Mouse (Mus musculus): ENCODE results near the gene Gja1. TPM values are rescaled to one million over a fixed set of nuclear protein-coding genes. Genes with fewer than 3 reads are reported as not detected.
A peak's percentile ranks its signal among the peaks of the same experiment; 100 is the strongest.

Gja1 gene
- total RNA-seq, 2 experiments from 2014 or later: 368 to 724 TPM

DNA sequence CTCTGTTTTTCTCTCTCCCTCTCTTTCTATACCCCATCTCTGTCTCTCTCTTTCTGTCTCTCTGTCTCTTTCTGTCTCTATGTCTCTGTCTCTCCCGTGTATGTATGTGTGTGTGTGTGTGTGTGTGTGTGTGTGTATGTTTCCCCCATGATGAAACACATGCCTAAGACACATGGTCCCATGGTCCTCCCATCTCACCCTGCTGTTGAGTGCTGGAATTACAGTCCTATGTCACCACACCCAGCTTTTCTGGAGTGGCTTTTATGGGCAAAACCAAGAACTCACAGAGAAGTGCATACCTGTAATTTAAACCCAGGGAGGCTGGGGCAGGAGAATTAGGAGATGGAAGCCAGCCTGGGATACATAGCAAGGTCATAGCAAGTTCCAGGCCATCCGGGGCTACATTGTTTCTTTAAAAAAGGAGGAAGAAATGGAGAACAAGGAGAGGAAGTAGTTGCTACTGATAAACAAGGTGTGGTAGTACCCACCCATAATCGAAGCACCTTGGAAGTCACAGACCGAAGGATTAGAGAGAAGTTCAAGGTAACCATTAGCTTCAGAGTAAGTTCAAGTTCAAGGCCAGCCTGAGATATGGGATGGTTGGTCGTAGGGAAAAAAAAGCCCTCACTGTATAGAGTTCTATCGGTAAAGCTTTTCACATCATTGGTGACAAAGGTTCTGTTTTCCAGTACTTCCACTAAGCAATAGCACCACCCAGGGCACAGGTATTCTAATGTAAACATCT, 29.4 kb downstream of the Gja1 start:
- no peak for DNase-seq
- intact Hi-C loops (cut with DNase I): no loop called here

DNA sequence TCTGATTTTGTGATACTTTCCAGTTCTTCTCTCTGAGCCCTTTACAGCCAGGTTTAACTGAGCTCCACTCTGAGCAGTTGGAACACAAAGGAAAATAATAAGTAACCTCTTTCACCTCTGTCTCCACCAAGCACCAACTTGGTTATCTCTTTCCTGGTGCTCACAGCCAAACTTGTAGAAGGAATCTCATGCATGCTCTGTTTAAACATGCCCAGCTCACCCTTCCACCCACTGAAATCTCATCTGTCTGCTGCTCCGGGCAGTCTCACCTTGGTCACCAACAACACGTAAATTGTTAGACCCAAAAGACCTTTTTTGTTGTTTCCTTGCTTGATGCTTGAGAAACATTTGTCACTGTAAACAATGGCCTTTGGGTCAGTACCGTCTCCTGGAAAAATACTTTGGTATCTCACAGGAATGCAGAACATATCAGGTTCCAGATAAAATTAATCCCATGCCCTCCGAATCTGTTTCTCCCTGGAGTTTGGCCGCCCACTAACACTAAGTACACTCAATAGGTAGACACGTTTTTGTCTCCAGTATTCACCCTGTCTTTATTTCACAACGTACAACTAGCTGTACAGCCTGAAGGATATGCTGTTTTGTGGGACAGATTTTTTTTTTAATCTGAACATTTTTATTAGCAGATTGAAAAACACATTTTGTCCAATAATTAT, 38.9 kb downstream of the Gja1 start:
- intact Hi-C loops (cut with DNase I): no loop called here
- peak; percentile 40 to 47 for DNase-seq

DNA sequence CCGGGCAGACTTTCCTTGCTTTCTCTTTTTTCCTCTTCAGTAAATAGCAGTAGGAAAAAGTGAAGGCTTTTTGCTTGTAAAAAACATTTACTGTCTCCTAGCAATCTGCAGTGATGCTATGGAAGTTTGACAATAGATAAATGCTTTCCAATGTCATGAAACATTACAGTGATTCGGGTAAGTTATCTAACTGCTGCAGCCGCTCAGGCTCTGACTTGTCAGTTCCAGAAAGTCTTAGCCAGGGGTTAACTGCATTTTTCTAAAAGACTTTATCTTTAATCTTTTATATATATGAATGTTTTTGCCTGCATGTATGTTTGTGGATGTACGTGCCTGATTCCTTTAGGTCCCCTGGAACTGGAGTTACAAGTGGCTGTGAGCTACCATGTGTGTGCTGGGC, 45.4 kb downstream of the Gja1 start:
- DNase-seq: no peak
- intact Hi-C loops (cut with DNase I): no loop called here

DNA sequence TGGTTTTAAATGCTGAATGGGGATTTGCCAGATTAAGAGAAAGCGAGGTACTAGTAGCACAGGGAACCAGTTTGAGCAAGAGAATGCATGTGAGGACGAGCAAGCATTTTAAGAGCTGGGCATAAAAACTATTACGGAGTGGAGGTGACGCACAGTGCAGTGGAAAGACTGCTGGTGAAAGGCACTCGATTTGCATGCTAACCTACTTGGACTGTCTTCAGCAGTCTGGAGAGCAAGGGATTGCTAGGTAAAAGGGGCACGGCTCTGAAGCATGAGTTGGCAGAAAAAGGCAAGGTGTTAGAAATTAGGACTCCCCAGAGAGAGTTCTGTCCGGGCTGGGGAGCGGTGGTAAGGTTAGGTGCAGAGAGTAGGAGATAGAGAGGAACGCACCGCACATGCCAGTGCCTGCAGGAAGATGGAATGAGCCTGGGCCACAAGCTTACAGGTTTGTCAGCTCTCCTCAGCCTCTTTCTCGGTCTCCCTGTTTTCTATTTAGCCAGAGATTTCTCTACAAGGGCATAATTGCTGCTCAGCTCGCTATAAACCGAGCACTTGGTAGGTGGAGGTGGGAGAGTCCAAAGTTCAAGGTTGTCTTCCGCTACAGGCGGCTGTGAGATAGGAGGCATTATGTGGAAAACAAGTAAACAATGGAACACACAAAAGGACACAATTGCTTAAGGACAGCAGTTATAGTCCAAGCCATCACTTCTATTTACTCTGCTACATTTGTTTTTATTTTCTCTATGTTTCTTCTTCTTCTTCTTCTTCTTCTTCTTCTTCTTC, 48.1 kb downstream of the Gja1 start:
- DNase-seq: no peak
- intact Hi-C loops (cut with DNase I): no loop called here

DNA sequence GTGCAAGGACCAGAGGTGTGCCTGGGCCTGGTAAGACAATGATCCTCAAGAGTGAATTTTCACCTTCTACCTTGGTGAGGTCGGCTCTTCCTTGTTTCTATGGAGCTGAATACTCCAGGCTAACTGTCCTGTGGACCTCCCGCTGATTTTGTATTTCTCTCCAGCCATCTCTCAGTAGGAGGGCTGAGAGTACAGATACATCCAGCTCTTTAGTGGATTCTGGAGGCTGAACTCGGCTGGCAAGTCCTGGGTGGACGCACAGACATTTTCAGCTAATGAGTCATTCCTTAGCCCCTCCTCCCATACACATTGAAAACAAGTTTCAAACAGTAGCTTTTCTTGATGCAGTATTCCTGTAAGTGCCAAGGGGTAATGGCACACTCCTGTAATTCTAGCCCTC, 49.2 kb downstream of the Gja1 start:
- no peak for DNase-seq
- intact Hi-C loops (cut with DNase I): no loop called here

DNA sequence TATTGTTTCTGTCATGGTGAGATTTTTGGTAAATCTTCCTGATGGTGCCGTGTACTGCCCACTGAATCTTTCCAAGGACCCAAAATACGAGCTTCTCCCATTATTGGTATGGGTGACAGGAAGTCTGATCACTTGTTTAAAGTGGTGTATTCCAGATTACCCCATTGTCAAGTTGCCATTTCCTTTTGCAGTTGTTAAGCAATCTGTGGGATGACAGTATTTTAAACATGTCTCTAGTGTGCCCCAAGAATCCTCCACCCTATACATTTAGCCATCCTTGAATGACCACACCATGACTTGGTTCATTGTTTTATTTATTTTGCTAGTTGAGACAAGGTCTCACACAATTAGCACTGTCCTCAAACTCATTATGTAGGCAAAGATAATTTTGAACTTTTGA, 50.3 kb downstream of the Gja1 start:
- intact Hi-C loops (cut with DNase I): no loop called here
- DNase-seq: no peak

DNA sequence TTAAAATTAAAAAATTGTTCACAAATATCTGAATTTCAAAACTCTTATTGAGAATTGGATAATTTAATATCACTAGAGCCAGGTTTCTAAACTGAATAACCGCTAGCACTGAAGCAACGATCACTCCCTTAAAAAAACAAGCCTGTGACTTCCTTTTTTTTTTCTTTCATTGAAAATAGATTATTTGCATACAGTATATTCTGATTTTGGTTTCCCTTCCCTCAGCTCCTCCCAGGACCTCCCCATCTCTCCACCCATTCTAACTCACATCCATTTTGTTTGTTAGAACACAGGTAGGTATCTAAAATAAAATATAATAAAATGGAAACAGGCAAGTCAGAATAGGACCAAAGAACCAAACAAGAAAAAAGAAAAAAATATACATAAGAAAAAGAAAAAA, 50.7 kb downstream of the Gja1 start:
- intact Hi-C loops (cut with DNase I): no loop called here

DNA sequence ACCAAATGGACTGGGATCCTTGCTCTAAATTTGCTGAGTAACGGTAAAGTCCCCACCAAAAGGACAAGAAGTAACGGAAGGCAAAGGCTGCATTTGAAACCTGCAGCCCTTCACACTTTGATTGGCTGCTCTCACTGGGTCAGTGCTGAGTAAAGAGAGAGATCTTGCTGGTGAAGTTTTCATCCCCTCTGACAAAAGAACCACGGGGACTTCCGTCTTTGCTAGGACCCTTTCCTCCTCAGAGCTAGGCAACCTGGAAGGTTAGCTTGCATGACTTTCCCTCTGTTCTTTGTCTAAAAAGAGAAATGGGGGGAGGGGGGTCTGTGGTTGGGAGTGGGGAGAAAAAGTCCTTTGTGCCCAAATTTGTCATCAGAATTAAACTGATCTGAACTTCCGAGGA, 51.9 kb downstream of the Gja1 start:
- intact Hi-C loops (cut with DNase I): no loop called here
- DNase-seq: no peak

More for the DNA sequence above, 50.7 kb downstream of the Gja1 start:
- no peak for DNase-seq

DNA sequence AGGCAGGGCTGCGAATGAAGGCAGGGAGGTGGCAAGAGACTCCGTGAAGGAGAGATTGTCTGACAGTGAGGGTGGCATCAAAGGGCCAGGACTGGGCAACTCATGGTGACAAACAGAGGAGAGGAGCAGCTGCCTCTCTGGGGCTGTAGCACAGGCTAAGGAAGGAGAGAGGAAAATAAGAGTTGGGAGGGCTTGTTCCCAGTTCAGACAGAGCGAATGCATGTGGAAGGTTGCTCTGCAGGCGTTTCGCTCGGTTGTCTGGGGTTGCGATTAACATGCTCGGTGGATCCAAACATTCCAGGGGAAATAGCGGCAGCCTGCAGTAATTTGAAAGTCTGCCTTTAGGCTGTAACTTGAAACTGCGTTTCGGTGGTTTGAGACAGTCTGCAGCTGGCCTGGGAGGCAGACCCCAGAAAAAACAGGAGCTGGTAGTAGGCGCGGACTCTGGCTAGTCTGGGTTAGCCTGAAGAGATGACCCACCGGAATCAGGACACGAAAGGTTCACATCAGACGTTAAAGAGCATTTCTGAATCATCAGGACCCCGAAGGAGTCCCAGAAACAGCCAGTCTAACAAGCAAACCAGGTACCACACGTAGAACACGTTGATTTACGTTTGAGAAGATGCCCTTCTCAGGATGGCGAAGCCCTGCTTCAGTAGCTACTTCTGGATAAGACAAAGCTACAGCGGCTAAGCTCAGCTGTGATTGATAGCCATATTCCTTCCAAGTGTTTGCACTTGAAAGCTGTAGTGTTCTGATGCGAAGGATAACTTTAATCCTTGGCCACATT, 54.7 kb downstream of the Gja1 start:
- intact Hi-C loops (cut with DNase I): no loop called here
- DNase-seq: peak in 1 of 2 experiments; percentile 33

DNA sequence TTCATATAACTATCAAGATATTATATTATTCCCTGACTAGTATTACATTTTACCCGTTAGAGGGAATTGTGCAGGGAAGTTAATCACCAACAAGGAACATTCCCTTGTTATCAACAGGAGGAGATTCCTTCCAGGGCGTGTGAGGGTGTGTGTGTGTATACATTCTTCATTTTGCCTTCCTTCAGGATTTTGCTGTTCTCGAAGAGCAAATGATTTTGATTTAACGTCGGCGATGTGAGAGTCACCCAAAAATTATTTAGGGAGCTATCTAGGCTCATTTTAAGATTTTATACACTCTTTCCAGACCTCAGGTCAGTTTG, 55.2 kb downstream of the Gja1 start:
- no peak for DNase-seq
- intact Hi-C loops (cut with DNase I): no loop called here

DNA sequence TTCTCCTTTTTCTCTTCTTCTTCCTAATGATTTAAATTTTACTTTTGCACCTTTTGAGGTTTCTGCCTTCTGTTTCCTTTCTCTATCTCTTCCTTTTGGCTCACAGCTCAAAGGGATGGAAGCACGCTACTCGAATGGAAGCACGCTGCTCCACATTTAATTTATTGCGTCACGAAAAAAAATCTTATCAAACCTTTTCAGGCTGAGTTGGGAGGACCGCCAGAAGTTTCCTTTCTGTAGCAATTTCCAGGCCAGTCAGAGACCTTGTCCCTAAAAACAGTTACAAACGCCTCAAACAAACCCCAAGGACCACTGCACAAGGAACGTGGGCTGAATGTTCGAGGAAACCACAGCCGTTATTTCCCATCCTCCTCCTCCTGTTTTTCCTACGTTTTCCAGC, 60.2 kb downstream of the Gja1 start:
- DNase-seq: no peak
- intact Hi-C loops (cut with DNase I): no loop called here

DNA sequence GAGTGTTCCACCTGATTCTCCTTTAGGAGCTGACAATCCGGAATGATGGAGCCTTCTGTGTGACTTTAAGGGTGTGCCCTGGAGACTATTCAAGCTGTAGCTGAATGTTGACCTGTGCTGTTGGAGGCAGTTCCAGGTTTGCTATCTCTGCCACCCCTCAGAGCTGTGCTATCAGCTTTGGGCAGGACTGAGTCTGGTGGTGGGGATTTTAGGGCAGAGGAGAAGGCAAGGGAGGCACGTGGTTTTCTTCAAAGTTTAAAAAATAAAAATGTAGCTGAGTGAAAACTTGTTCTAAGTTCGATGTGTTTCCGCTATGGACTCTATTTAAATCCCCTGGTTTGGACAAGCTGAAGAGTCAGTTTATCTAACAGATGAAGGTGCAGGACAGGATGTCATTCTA, 62.5 kb downstream of the Gja1 start:
- intact Hi-C loops (cut with DNase I): no loop called here
- no peak for DNase-seq

DNA sequence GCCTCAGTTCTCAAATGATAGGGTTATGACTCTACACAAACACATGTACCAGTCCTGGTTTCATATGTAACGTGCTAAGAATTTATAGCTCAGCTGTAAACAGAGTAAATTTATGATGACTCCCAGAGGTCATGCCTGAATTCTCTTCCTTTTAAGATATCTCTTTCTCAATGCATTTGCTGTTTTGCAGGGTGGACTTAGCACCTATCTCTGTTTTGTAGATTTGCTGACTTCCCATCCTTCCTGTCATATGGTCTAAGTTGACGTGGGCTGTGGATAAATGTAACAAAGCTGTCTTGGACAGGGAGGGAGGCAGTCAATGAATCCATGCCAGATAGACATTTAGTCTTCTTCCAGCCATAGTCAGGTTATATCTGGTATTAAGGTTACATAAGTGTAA, 67.3 kb downstream of the Gja1 start:
- intact Hi-C loops (cut with DNase I): no loop called here
- no peak for DNase-seq

DNA sequence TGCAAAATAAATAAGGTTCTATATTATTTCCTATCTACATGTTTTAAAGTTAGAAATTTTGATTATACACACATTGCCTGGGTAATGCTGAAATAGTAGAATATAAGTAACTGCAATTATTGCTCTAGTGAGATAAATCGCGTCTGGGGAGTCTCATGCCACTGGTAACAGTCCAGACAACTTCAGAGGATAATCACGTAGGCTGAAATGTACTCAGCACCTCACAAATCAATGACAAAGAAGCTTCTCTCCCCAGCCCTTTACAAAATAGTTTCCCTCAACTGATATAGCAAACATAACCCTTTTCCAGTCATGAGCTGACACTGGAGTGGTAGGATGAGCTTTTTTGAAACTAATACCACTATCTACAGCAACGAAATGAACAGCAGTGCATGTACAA, 71.9 kb downstream of the Gja1 start:
- no peak for DNase-seq
- intact Hi-C loops (cut with DNase I): no loop called here

Other genes with a start within 250 kb of the Gja1 start
- gene Tbc1d32, start 148.6 kb upstream of the Gja1 start, total RNA-seq (2021): 1 to 10 TPM; 3.7 to 3.9 TPM